Mouse (Mus musculus) limb, embryonic 11.5 days (tissue): Measurements from ENCODE around the gene Ifnab. TPM values are rescaled to one million over a fixed set of nuclear protein-coding genes. Genes with fewer than 3 reads are reported as not detected.

Source experiments
- ATAC-seq: fragments of 200-750 bp; cut with Nextera tagmentation; 2 replicates; pipeline ENCODE4 v1.8.0; 2017; ENCODE audit warnings: low read depth; ENCODE audit not compliant: insufficient number of reproducible peaks, low FRiP score, low TSS enrichment
- DNase-seq: peaks from one replicate; pipeline ENCODE4 v3.0.0-alpha.2; 2015; ENCODE audit warnings: low spot score
- H3K27ac ChIP-seq: fragments of 300-500 bp; sonication (generic); replicated peaks from 2 replicates; pipeline ENCODE4 v1.5.1; 2014; ENCODE audit warnings: low read depth, mild to moderate bottlenecking, low read length
- H3K27me3 ChIP-seq: fragments of 300-500 bp; sonication (generic); 2 replicates; pipeline ENCODE4 v1.6.1; 2014; ENCODE audit warnings: mild to moderate bottlenecking, low read length, mixed read lengths; ENCODE audit not compliant: control insufficient read depth, insufficient read depth
- H3K36me3 ChIP-seq: fragments of 300-500 bp; sonication (generic); 2 replicates; pipeline ENCODE4 v1.6.1; 2014; ENCODE audit warnings: mild to moderate bottlenecking, low read length, moderate library complexity, mixed read lengths; ENCODE audit not compliant: control insufficient read depth, insufficient read depth
- H3K4me1 ChIP-seq: fragments of 300-500 bp; sonication (generic); 2 replicates; pipeline ENCODE4 v1.6.1; 2014; ENCODE audit warnings: low read length, mixed read lengths; ENCODE audit not compliant: control insufficient read depth, insufficient read depth
- H3K4me2 ChIP-seq: fragments of 300-500 bp; sonication (generic); 2 replicates; pipeline ENCODE4 v1.6.1; 2014; ENCODE audit warnings: low read depth, mild to moderate bottlenecking, moderate library complexity; ENCODE audit not compliant: severe bottlenecking
- H3K4me3 ChIP-seq: fragments of 300-500 bp; sonication (generic); 2 replicates; pipeline ENCODE4 v1.5.1; 2014; ENCODE audit warnings: low read depth, low read length
- H3K9ac ChIP-seq: fragments of 300-500 bp; sonication (generic); 2 replicates; pipeline ENCODE4 v1.6.1; 2014; ENCODE audit warnings: mild to moderate bottlenecking, low read length
- H3K9me3 ChIP-seq: fragments of 300-500 bp; sonication (generic); 2 replicates; pipeline ENCODE4 v1.6.1; 2016; ENCODE audit warnings: low read length; ENCODE audit not compliant: control insufficient read depth
- WGBS: fragments of 180-500 bp; shearing (Covaris S2); extraction: QIAGEN DNeasy Blood & Tissue Kit; methylation state at CpG from one replicate; pipeline ENCODE4 v1.1.7; 2014; 5-methylcytosine and 5-hydroxymethylcytosine counted together
- polyA plus RNA-seq: library from polyadenylated mRNA; unstranded; fragments of >200 nt; fragmentation: Nextera tagmentation; extraction: Ambion mirVana; gene quantifications from 2 replicates; pipeline ENCODE4 v1.2.1, GENCODE M21; 2014

Ifnab gene
- polyA plus RNA-seq, 1 experiment from 2014 or later, result not detected

GRCm38 (mm10) chr4:88696237-88696884, 5.2 kb upstream of the Ifnab start:
- H3K9ac ChIP-seq, result no peak overlapping the region
- H3K36me3 ChIP-seq, result no peaks in the 10 kb centered on the region
- ATAC-seq (peak; percentile 85), DNase-seq (peak; percentile 89)
- no peak overlapping the region for H3K4me2 ChIP-seq
- H3K4me3 ChIP-seq, result no peak overlapping the region
- H3K9me3 ChIP-seq, result no peaks in the 10 kb centered on the region
- no peaks in the 10 kb centered on the region for H3K4me1 ChIP-seq
- H3K27me3 ChIP-seq, result no peaks in the 10 kb centered on the region
- 29% methylated on average over 3 of the region's 3 CpGs for WGBS
- no peak overlapping the region for H3K27ac ChIP-seq

DNA sequence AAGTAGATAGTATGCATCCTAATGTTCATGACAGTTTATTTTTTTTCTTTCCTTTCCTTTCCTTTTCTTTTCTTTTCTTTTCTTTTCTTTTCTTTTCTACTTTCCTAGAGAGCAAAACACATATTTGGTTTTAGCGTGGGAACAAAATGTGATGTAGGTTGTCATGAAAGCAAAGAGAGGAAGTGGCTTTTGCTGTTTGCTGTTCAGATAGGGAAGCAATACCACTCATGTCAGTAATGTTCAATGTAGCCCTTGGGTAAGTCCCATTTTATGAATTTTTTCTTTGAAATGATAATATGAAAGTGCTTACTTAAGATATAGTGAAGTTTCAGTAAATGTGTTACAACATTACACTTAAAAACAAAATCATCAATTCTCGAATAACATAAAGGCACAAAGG, 2.2 kb upstream of the Ifnab start:
- Histone ChIP-seq H3K4me2 (no peak overlapping the region), H3K9ac (no peak overlapping the region), H3K27ac (no peak overlapping the region), H3K36me3 (no peaks in the 10 kb centered on the region), H3K27me3 (no peaks in the 10 kb centered on the region), H3K4me1 (no peaks in the 10 kb centered on the region), H3K9me3 (no peaks in the 10 kb centered on the region), H3K4me3 (no peak overlapping the region)
- ATAC-seq, result no peak
- DNase-seq, result no peak
- WGBS, result 88% methylated on average over 2 of the region's 2 CpGs

GRCm38 (mm10) chr4:88692537-88692936, 1.4 kb upstream of the Ifnab start:
- no peak overlapping the region for H3K4me3 ChIP-seq
- no peak for ATAC-seq
- no peak overlapping the region for H3K9ac ChIP-seq
- H3K4me2 ChIP-seq, result no peak overlapping the region
- no peak for DNase-seq
- H3K27me3 ChIP-seq, result no peaks in the 10 kb centered on the region
- H3K9me3 ChIP-seq, result no peaks in the 10 kb centered on the region
- 86% methylated on average over 1 of the region's 1 CpGs for WGBS
- no peaks in the 10 kb centered on the region for H3K4me1 ChIP-seq
- no peaks in the 10 kb centered on the region for H3K36me3 ChIP-seq
- no peak overlapping the region for H3K27ac ChIP-seq

GRCm38 (mm10) chr4:88683812-88684211, 7.3 kb downstream of the Ifnab start, which contains the start of gene Ifna2:
TSS of gene Ifna2 (minus strand) at chr4:88683912.
- no peaks in the 10 kb centered on the region for H3K36me3 ChIP-seq
- no peaks in the 10 kb centered on the region for H3K27me3 ChIP-seq
- no peak within 1 kb of the TSS for H3K4me3 ChIP-seq
- no peak within 1 kb of the TSS for H3K9ac ChIP-seq
- no peaks in the 10 kb centered on the region for H3K9me3 ChIP-seq
- H3K27ac ChIP-seq, result no peak within 1 kb of the TSS
- WGBS, result 93% methylated on average over 1 of the region's 1 CpGs
- no peaks in the 10 kb centered on the region for H3K4me1 ChIP-seq
- ATAC-seq (no peak), DNase-seq (no peak)
- H3K4me2 ChIP-seq, result no peak within 1 kb of the TSS

- no peak for ATAC-seq
- H3K4me2 ChIP-seq, result no peak overlapping the region
- no peaks in the 10 kb centered on the region for H3K9me3 ChIP-seq
- no peaks in the 10 kb centered on the region for H3K4me1 ChIP-seq
- WGBS, result 77% methylated on average over 3 of the region's 3 CpGs
- H3K27ac ChIP-seq, result no peak overlapping the region
- no peak overlapping the region for H3K4me3 ChIP-seq
- no peak overlapping the region for H3K9ac ChIP-seq
- no peak for DNase-seq
- no peaks in the 10 kb centered on the region for H3K27me3 ChIP-seq
- no peaks in the 10 kb centered on the region for H3K36me3 ChIP-seq
These were observed 9.8 kb downstream of the Ifnab start for GRCm38 (mm10) chr4:88681353-88681752.

DNA sequence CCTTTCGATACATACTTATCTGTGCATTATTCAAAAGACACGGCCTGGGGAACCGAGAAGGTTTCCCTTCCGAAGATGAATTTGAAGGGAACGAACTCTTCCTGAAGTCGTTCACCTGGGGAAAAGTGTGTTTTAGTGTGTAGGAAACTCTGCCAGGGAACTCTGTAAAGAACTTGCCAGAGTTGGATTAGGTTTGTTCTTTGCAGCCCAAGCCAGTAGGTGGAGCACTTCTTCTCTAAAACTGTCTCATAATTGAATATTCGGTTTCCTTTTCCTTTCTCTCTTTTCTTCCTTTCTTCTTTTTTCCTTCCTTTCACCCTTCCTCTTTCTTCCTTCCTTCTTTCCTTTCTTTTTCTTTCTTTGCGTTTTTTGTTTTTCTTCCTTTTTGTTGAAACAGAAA, 10.8 kb downstream of the Ifnab start:
- no peaks in the 10 kb centered on the region for H3K27me3 ChIP-seq
- no peaks in the 10 kb centered on the region for H3K4me1 ChIP-seq
- no peak overlapping the region for H3K9ac ChIP-seq
- no peak overlapping the region for H3K4me2 ChIP-seq
- no peak for ATAC-seq
- WGBS, result 57% methylated on average over 8 of the region's 8 CpGs
- no peaks in the 10 kb centered on the region for H3K9me3 ChIP-seq
- H3K36me3 ChIP-seq, result no peaks in the 10 kb centered on the region
- H3K4me3 ChIP-seq, result no peak overlapping the region
- no peak overlapping the region for H3K27ac ChIP-seq
- peak; percentile 46 for DNase-seq

GRCm38 (mm10) chr4:88676824-88677223, 14.3 kb downstream of the Ifnab start, which contains the start of gene Ifna16:
TSS of gene Ifna16 (minus strand) at chr4:88676924.
- DNase-seq, result no peak
- Histone ChIP-seq H3K36me3 (no peaks in the 10 kb centered on the region), H3K9me3 (no peaks in the 10 kb centered on the region), H3K4me1 (no peaks in the 10 kb centered on the region), H3K27ac (no peak within 1 kb of the TSS), H3K27me3 (no peaks in the 10 kb centered on the region), H3K4me2 (no peak within 1 kb of the TSS), H3K9ac (no peak within 1 kb of the TSS), H3K4me3 (no peak within 1 kb of the TSS)
- no peak for ATAC-seq
- 84% methylated on average over 1 of the region's 1 CpGs for WGBS

DNA sequence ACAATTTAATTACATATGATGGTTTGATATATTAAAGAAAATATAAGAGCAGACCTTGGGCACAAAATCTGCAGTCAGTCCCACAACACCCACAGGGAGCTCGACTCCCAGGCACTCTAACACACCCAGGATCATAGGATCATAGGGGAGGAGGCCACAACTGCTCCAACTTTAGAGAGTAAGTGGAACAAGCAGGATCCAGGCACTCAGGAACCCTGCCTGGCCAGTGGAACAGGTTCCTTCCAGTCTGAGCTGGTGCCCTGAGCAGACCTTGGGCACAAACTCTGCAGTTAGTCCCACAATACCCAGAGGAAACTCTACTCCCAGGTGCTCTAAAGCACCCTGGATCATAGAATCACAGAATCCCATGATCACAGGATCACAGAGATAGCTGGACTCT, 35.7 kb downstream of the Ifnab start:
- DNase-seq (no peak), ATAC-seq (no peak)
- Histone ChIP-seq H3K4me1 (no peaks in the 10 kb centered on the region), H3K4me2 (no peak overlapping the region), H3K9ac (no peak overlapping the region), H3K4me3 (no peak overlapping the region), H3K9me3 (no peaks in the 10 kb centered on the region), H3K27ac (no peak overlapping the region), H3K36me3 (no peaks in the 10 kb centered on the region), H3K27me3 (no peaks in the 10 kb centered on the region)
- 59% methylated on average over 1 of the region's 1 CpGs for WGBS

GRCm38 (mm10) chr4:88653644-88654043, 37.5 kb downstream of the Ifnab start:
- Histone ChIP-seq H3K4me2 (no peak overlapping the region), H3K9ac (no peak overlapping the region), H3K27ac (no peak overlapping the region), H3K4me1 (no peaks in the 10 kb centered on the region), H3K27me3 (no peaks in the 10 kb centered on the region), H3K9me3 (no peaks in the 10 kb centered on the region), H3K36me3 (no peaks in the 10 kb centered on the region), H3K4me3 (no peak overlapping the region)
- no peak for DNase-seq
- no peak for ATAC-seq
- 78% methylated on average over 3 of the region's 3 CpGs for WGBS
